Mouse (Mus musculus): ENCODE results near the gene Kdm4a. TPM values are rescaled to one million over a fixed set of nuclear protein-coding genes. Genes with fewer than 3 reads are reported as not detected.

Kdm4a gene
- polyA plus RNA-seq, 1 experiment from 2014 or later, result 32.4 TPM

- Histone ChIP-seq H3K4me2 (ENCODE audit: low read depth, low read length) (no peak overlapping the region), H3K36me3 (ENCODE audit: control insufficient read depth, insufficient read depth, low read length) (peaks cover 82% of the 10 kb centered on the region), H3K27me3 (ENCODE audit: control insufficient read depth, insufficient read depth, low read depth, low read length) (no peaks in the 10 kb centered on the region), H3K9me3 (ENCODE audit: control insufficient read depth, low read length) (no peaks in the 10 kb centered on the region), H3K4me3 (ENCODE audit: low read length) (no peak overlapping the region), H3K4me1 (replicated peaks; ENCODE audit: control insufficient read depth, insufficient read depth, low read length) (no peaks in the 10 kb centered on the region), H3K27ac (ENCODE audit: low read length) (no peak overlapping the region), H3K9ac (ENCODE audit: low read length) (no peak overlapping the region)
- ATAC-seq (ENCODE audit: low read depth), result no peak
- WGBS, result 94% methylated on average over 12 of the region's 12 CpGs
Measured at GRCm38 (mm10) chr4:118162123-118162522, 17.7 kb downstream of the Kdm4a start.

- Histone ChIP-seq H3K36me3 (ENCODE audit: control insufficient read depth, insufficient read depth, low read length) (peaks cover 65% of the 10 kb centered on the region), H3K9me3 (ENCODE audit: control insufficient read depth, low read length) (no peaks in the 10 kb centered on the region), H3K4me3 (ENCODE audit: low read length) (no peak overlapping the region), H3K27ac (ENCODE audit: low read length) (no peak overlapping the region), H3K4me2 (ENCODE audit: low read depth, low read length) (no peak overlapping the region), H3K27me3 (ENCODE audit: control insufficient read depth, insufficient read depth, low read depth, low read length) (no peaks in the 10 kb centered on the region), H3K9ac (ENCODE audit: low read length) (no peak overlapping the region), H3K4me1 (replicated peaks; ENCODE audit: control insufficient read depth, insufficient read depth, low read length) (no peaks in the 10 kb centered on the region)
- 96% methylated on average over 3 of the region's 3 CpGs for WGBS
- ATAC-seq (ENCODE audit: low read depth), result no peak
Measured at GRCm38 (mm10) chr4:118157666-118158065, 22.2 kb downstream of the Kdm4a start.

- Histone ChIP-seq H3K27ac (ENCODE audit: low read length) (no peak overlapping the region), H3K36me3 (ENCODE audit: control insufficient read depth, insufficient read depth, low read length) (peaks cover 64% of the 10 kb centered on the region), H3K4me2 (ENCODE audit: low read depth, low read length) (no peak overlapping the region), H3K9ac (ENCODE audit: low read length) (no peak overlapping the region), H3K4me1 (replicated peaks; ENCODE audit: control insufficient read depth, insufficient read depth, low read length) (no peaks in the 10 kb centered on the region), H3K27me3 (ENCODE audit: control insufficient read depth, insufficient read depth, low read depth, low read length) (no peaks in the 10 kb centered on the region), H3K9me3 (ENCODE audit: control insufficient read depth, low read length) (no peaks in the 10 kb centered on the region), H3K4me3 (ENCODE audit: low read length) (no peak overlapping the region)
- ATAC-seq (ENCODE audit: low read depth), result no peak
- WGBS, result 89% methylated on average over 15 of the region's 15 CpGs
Measured at GRCm38 (mm10) chr4:118156559-118156958, 23.3 kb downstream of the Kdm4a start.

GRCm38 (mm10) chr4:118154889-118155288 lies 25.0 kb downstream of the Kdm4a start:
- peaks cover 51% of the 10 kb centered on the region for H3K36me3 ChIP-seq (ENCODE audit: control insufficient read depth, insufficient read depth, low read length)
- no peak overlapping the region for H3K4me3 ChIP-seq (ENCODE audit: low read length)
- H3K27ac ChIP-seq (ENCODE audit: low read length), result no peak overlapping the region
- H3K4me2 ChIP-seq (ENCODE audit: low read depth, low read length), result no peak overlapping the region
- no peak for ATAC-seq (ENCODE audit: low read depth)
- H3K9ac ChIP-seq (ENCODE audit: low read length), result no peak overlapping the region
- no peaks in the 10 kb centered on the region for H3K9me3 ChIP-seq (ENCODE audit: control insufficient read depth, low read length)
- H3K27me3 ChIP-seq (ENCODE audit: control insufficient read depth, insufficient read depth, low read depth, low read length), result no peaks in the 10 kb centered on the region
- WGBS, result 90% methylated on average over 5 of the region's 5 CpGs
- H3K4me1 ChIP-seq (replicated peaks; ENCODE audit: control insufficient read depth, insufficient read depth, low read length), result no peaks in the 10 kb centered on the region

- WGBS, result 88% methylated on average over 17 of the region's 17 CpGs
- no peak overlapping the region for H3K9ac ChIP-seq (ENCODE audit: low read length)
- no peak overlapping the region for H3K4me3 ChIP-seq (ENCODE audit: low read length)
- H3K4me2 ChIP-seq (ENCODE audit: low read depth, low read length), result no peak overlapping the region
- H3K4me1 ChIP-seq (replicated peaks; ENCODE audit: control insufficient read depth, insufficient read depth, low read length), result no peaks in the 10 kb centered on the region
- H3K36me3 ChIP-seq (ENCODE audit: control insufficient read depth, insufficient read depth, low read length), result peaks cover 51% of the 10 kb centered on the region
- no peaks in the 10 kb centered on the region for H3K9me3 ChIP-seq (ENCODE audit: control insufficient read depth, low read length)
- ATAC-seq (ENCODE audit: low read depth), result no peak
- no peak overlapping the region for H3K27ac ChIP-seq (ENCODE audit: low read length)
- no peaks in the 10 kb centered on the region for H3K27me3 ChIP-seq (ENCODE audit: control insufficient read depth, insufficient read depth, low read depth, low read length)
Measured at GRCm38 (mm10) chr4:118152020-118152785, 27.6 kb downstream of the Kdm4a start.

GRCm38 (mm10) chr4:118150804-118151203 lies 29.0 kb downstream of the Kdm4a start:
- Histone ChIP-seq H3K9me3 (ENCODE audit: control insufficient read depth, low read length) (no peaks in the 10 kb centered on the region), H3K4me3 (ENCODE audit: low read length) (no peak overlapping the region), H3K27ac (ENCODE audit: low read length) (no peak overlapping the region), H3K36me3 (ENCODE audit: control insufficient read depth, insufficient read depth, low read length) (peaks cover 56% of the 10 kb centered on the region), H3K9ac (ENCODE audit: low read length) (no peak overlapping the region), H3K4me1 (replicated peaks; ENCODE audit: control insufficient read depth, insufficient read depth, low read length) (no peaks in the 10 kb centered on the region), H3K4me2 (ENCODE audit: low read depth, low read length) (no peak overlapping the region), H3K27me3 (ENCODE audit: control insufficient read depth, insufficient read depth, low read depth, low read length) (no peaks in the 10 kb centered on the region)
- WGBS, result 90% methylated on average over 7 of the region's 7 CpGs
- no peak for ATAC-seq (ENCODE audit: low read depth)

GRCm38 (mm10) chr4:118149956-118150680 lies 29.7 kb downstream of the Kdm4a start:
- 82% methylated on average over 14 of the region's 14 CpGs for WGBS
- ATAC-seq (ENCODE audit: low read depth), result no peak
- Histone ChIP-seq H3K36me3 (ENCODE audit: control insufficient read depth, insufficient read depth, low read length) (peaks cover 62% of the 10 kb centered on the region), H3K4me2 (ENCODE audit: low read depth, low read length) (no peak overlapping the region), H3K4me3 (ENCODE audit: low read length) (no peak overlapping the region), H3K4me1 (replicated peaks; ENCODE audit: control insufficient read depth, insufficient read depth, low read length) (no peaks in the 10 kb centered on the region), H3K9me3 (ENCODE audit: control insufficient read depth, low read length) (no peaks in the 10 kb centered on the region), H3K27me3 (ENCODE audit: control insufficient read depth, insufficient read depth, low read depth, low read length) (no peaks in the 10 kb centered on the region), H3K27ac (ENCODE audit: low read length) (no peak overlapping the region), H3K9ac (ENCODE audit: low read length) (no peak overlapping the region)

GRCm38 (mm10) chr4:118149055-118149576 lies 30.7 kb downstream of the Kdm4a start:
- no peaks in the 10 kb centered on the region for H3K4me1 ChIP-seq (replicated peaks; ENCODE audit: control insufficient read depth, insufficient read depth, low read length)
- H3K9ac ChIP-seq (ENCODE audit: low read length), result no peak overlapping the region
- ATAC-seq (ENCODE audit: low read depth), result no peak
- H3K27ac ChIP-seq (ENCODE audit: low read length), result no peak overlapping the region
- no peaks in the 10 kb centered on the region for H3K27me3 ChIP-seq (ENCODE audit: control insufficient read depth, insufficient read depth, low read depth, low read length)
- H3K4me2 ChIP-seq (ENCODE audit: low read depth, low read length), result no peak overlapping the region
- no peaks in the 10 kb centered on the region for H3K9me3 ChIP-seq (ENCODE audit: control insufficient read depth, low read length)
- WGBS, result 83% methylated on average over 10 of the region's 10 CpGs
- H3K36me3 ChIP-seq (ENCODE audit: control insufficient read depth, insufficient read depth, low read length), result peaks cover 66% of the 10 kb centered on the region
- H3K4me3 ChIP-seq (ENCODE audit: low read length), result no peak overlapping the region

GRCm38 (mm10) chr4:118148317-118148687 lies 31.5 kb downstream of the Kdm4a start:
- Histone ChIP-seq H3K27ac (ENCODE audit: low read length) (no peak overlapping the region), H3K4me1 (replicated peaks; ENCODE audit: control insufficient read depth, insufficient read depth, low read length) (no peaks in the 10 kb centered on the region), H3K4me2 (ENCODE audit: low read depth, low read length) (no peak overlapping the region), H3K9ac (ENCODE audit: low read length) (no peak overlapping the region), H3K4me3 (ENCODE audit: low read length) (no peak overlapping the region), H3K9me3 (ENCODE audit: control insufficient read depth, low read length) (no peaks in the 10 kb centered on the region), H3K27me3 (ENCODE audit: control insufficient read depth, insufficient read depth, low read depth, low read length) (no peaks in the 10 kb centered on the region), H3K36me3 (ENCODE audit: control insufficient read depth, insufficient read depth, low read length) (peaks cover 72% of the 10 kb centered on the region)
- no peak for ATAC-seq (ENCODE audit: low read depth)
- WGBS, result 52% methylated on average over 10 of the region's 10 CpGs
